Mouse (Mus musculus): Measurements from ENCODE around the gene Ifna1.

The Ifna1 gene

DNA sequence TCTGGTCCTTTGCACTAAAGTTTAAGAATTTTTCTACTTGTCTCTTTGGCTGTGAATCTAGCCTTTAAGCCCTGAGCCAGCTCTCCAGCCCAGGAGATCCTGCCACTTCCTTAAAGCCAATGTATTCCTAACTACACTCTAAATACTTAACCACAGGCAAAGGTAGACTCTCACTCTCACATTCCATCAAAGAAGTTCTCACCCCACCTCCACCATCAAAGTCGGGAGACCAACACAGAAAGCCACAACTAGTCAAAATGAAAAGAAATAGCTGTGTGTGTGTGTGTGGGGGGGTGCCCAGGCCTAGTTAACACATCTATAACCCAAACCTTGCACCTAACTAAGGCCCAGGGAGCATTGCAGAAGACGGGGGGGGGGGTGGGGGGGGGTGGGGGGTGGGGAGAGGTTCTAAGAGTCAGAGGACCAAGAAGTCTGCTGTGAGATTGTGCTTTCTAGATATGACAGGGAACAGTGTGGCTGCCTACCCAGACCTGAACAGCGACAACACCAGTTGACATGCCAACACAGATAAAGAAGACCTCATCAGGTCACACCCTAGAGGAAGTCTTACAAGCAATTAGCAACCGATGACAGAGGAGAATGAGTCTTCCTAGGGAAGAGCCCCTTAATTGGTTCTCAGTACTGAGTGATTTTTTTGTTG is 25.7 kb downstream of the Ifna1 start:
- no peak for DNase-seq

DNA sequence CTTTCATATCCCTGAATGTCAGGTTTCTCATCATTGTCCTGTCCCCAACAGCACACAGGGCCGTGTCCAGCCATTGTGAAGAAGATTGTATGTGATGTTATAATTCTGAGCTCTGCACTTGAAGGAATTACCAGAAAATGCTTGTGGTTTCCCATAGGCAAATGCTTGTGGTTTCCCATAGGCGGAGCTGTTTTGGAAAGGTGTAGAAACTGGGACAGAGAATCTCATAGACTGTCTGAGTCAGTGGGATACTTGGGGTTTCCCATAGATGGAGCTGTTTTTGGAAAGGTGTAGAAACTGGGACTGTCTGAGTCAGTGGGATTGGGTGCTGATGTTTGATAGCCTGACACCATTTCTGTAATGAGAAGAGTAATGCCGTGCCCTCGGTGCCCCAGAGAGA is 26.6 kb downstream of the Ifna1 start:
- no peak for DNase-seq

GRCm38 (mm10) chr4:88878246-88878645 is 28.4 kb downstream of the Ifna1 start:
- DNase-seq = no peak

GRCm38 (mm10) chr4:88878772-88879171 is 28.9 kb downstream of the Ifna1 start:
- DNase-seq = no peak

- DNase-seq = no peak
These were observed 30.2 kb downstream of the Ifna1 start, which contains the start of gene Ifne for GRCm38 (mm10) chr4:88880101-88880500. TSS of gene Ifne (minus strand) at chr4:88880201.

GRCm38 (mm10) chr4:88888236-88888635 is 38.3 kb downstream of the Ifna1 start:
- no peak for DNase-seq

DNA sequence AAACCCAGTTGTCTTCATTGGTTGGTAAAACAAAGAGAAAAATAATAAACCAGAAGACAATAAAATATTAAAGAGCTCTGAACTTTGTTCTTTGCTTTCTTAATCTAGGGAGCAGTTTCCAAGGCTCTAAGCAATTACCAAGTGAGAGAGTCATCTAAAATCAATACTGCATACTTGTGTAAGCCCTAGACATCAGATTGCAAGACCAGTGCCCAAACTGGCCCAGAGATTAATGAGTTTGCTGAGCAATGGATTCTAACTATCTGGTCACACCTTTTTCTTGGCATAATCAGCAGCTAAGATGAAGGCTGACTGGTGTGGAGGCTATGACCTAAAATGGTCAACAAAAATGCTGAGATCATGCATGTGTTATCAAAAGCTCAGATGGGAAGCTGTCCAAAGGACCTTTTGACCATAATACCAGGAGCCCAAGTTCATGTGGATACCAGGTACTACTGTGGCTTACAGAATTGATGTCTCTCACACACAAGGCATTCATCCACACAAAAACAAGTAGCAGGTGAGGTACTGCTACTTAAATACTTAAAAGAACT is 43.4 kb downstream of the Ifna1 start:
- DNase-seq = no peak
